Mouse (Mus musculus) intestine, embryonic 16.5 days (tissue): ENCODE results near the gene Klrb1b. TPM values are rescaled to one million over a fixed set of nuclear protein-coding genes. Genes with fewer than 3 reads are reported as not detected.

Source experiments
- ATAC-seq: fragments of 200-750 bp; cut with Nextera tagmentation; 2 replicates; pipeline ENCODE4 v1.8.0; 2017; ENCODE audit warnings: moderate TSS enrichment, moderate library complexity
- H3K27ac ChIP-seq: fragments of 300-500 bp; sonication (generic); 2 replicates; pipeline ENCODE4 v1.5.1; 2014; ENCODE audit warnings: mild to moderate bottlenecking, low read length
- H3K27me3 ChIP-seq: fragments of 300-500 bp; sonication (generic); replicated peaks from 2 replicates; pipeline ENCODE4 v1.6.1; 2014; ENCODE audit warnings: low read length, control low read depth, mixed read lengths; ENCODE audit not compliant: control insufficient read depth, insufficient read depth
- H3K36me3 ChIP-seq: fragments of 300-500 bp; sonication (generic); 2 replicates; pipeline ENCODE4 v1.6.1; 2014; ENCODE audit warnings: low read length, control low read depth; ENCODE audit not compliant: control insufficient read depth, insufficient read depth
- H3K4me1 ChIP-seq: fragments of 300-500 bp; sonication (generic); 2 replicates; pipeline ENCODE4 v1.6.1; 2014; ENCODE audit warnings: low read length, control low read depth, mixed read lengths; ENCODE audit not compliant: control insufficient read depth, insufficient read depth
- H3K4me2 ChIP-seq: fragments of 300-500 bp; sonication (generic); 2 replicates; pipeline ENCODE4 v1.6.1; 2014; ENCODE audit warnings: low read depth, low read length, control low read depth
- H3K4me3 ChIP-seq: fragments of 300-500 bp; sonication (generic); 2 replicates; pipeline ENCODE4 v1.5.1; 2014; ENCODE audit warnings: mild to moderate bottlenecking, low read length
- H3K9ac ChIP-seq: fragments of 300-500 bp; sonication (generic); 2 replicates; pipeline ENCODE4 v1.6.1; 2014; ENCODE audit warnings: low read depth, low read length
- H3K9me3 ChIP-seq: fragments of 300-500 bp; sonication (generic); 2 replicates; pipeline ENCODE4 v1.6.1; 2016; ENCODE audit warnings: low read length, control low read depth; ENCODE audit not compliant: control insufficient read depth
- WGBS: fragments of 180-500 bp; shearing (Covaris S2); extraction: QIAGEN DNeasy Blood & Tissue Kit; methylation state at CpG from one replicate; pipeline ENCODE4 v1.1.7; 2014; 5-methylcytosine and 5-hydroxymethylcytosine counted together
- polyA plus RNA-seq: library from polyadenylated mRNA; unstranded; fragments of >200 nt; fragmentation: Nextera tagmentation; extraction: Ambion mirVana; gene quantifications from 2 replicates; pipeline ENCODE4 v1.2.1, GENCODE M21; 2015

Gene Klrb1b
- 1.1 and 1.4 TPM in 2 replicates for polyA plus RNA-seq

DNA sequence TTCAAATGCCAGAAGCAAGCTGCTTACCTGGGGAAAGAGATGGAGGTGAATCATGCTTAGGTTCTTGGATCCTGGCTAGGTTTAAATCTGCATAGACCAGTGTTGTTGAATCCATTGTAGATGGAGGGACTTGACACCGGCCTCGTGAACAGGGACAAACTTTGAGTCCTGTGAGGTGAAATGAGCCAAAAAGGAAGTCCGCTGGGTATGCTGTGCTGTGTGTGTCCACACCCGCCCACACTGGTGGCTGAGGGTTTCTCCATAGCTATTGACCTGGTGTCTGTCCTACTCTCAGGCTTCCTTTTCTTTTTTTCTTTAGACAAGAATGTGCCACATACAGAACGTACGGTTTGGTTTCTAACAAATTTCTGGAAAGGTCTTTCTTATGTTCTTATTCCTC, at the start of gene Klrb1b, which contains the start of gene Gm44511:
TSS of gene Klrb1b (minus strand) at position 200 of the 400 bp plus-strand sequence.
TSS of gene Gm44511 (minus strand) at position 184 of the 400 bp plus-strand sequence.
- no peaks in the 10 kb centered on the region for H3K4me1 ChIP-seq
- H3K36me3 ChIP-seq: no peaks in the 10 kb centered on the region
- H3K4me2 ChIP-seq: no peak within 1 kb of the TSS
- H3K9me3 ChIP-seq: no peaks in the 10 kb centered on the region
- H3K27ac ChIP-seq: no peak within 1 kb of the TSS
- 86% methylated on average over 6 of the region's 6 CpGs for WGBS
- no peak within 1 kb of the TSS for H3K4me3 ChIP-seq
- ATAC-seq: no peak
- H3K9ac ChIP-seq: no peak within 1 kb of the TSS
- no peaks in the 10 kb centered on the region for H3K27me3 ChIP-seq

DNA sequence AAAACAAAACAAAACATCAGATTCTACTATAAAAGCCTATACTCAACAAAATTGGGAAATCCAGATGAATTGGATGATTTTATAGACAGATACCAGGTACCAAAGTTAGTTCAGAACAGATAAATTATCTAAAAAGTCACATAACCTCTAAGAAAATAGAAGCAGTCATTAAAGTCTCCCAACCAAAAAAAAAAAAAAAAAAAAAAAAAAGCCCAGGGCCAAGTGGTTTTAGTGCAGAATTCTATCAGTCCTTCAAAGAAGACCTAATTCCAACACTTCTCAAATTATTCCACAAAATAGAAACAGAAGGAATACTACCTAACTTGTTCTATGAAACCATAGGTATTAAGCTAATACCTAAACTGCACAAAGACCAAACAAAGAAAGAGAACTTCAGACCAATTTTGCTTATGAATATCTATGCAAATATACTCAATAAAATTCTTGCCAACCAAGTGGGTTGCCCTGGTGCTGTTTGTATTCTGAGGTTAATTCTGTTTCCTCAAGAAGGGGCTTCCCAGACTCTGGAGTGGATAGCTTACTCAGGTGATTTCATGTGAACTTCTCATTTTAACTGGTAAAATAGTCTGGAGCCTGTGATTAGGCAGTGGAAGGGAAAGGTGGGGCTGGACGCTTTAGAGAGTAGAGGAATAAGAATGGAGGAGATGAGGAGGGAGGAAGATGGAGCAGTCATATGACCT, 45.9 kb upstream of the Klrb1b start:
- Histone ChIP-seq H3K27ac (no peak overlapping the region), H3K4me1 (no peaks in the 10 kb centered on the region), H3K27me3 (no peaks in the 10 kb centered on the region), H3K9ac (no peak overlapping the region), H3K9me3 (no peaks in the 10 kb centered on the region), H3K4me3 (no peak overlapping the region), H3K36me3 (no peaks in the 10 kb centered on the region), H3K4me2 (no peak overlapping the region)
- 89% methylated on average over 1 of the region's 1 CpGs for WGBS
- ATAC-seq: no peak

DNA sequence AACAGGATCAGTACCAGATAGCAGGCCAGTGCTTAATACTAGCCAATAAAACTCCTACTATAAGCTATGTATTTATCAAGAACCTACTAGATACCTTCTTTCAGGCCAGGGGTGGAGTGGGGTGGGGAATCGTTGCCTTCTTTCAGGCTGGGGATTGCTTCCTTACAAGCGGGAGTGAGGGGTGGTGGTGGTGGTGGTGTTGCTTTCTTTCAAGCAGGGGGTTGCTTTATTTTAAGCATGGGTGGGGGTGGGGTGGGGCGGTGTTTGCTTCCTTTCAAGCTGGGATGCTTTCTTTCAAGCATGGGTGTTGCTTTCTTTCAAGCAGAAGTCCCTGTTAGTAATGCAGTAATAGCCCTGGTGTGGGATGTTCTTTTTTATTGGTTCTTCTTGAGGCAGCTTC, 42.7 kb upstream of the Klrb1b start:
- H3K9ac ChIP-seq: no peak overlapping the region
- WGBS: 47% methylated on average over 3 of the region's 3 CpGs
- no peaks in the 10 kb centered on the region for H3K36me3 ChIP-seq
- no peak overlapping the region for H3K27ac ChIP-seq
- no peaks in the 10 kb centered on the region for H3K9me3 ChIP-seq
- no peak overlapping the region for H3K4me3 ChIP-seq
- no peaks in the 10 kb centered on the region for H3K4me1 ChIP-seq
- no peaks in the 10 kb centered on the region for H3K27me3 ChIP-seq
- no peak for ATAC-seq
- H3K4me2 ChIP-seq: no peak overlapping the region

DNA sequence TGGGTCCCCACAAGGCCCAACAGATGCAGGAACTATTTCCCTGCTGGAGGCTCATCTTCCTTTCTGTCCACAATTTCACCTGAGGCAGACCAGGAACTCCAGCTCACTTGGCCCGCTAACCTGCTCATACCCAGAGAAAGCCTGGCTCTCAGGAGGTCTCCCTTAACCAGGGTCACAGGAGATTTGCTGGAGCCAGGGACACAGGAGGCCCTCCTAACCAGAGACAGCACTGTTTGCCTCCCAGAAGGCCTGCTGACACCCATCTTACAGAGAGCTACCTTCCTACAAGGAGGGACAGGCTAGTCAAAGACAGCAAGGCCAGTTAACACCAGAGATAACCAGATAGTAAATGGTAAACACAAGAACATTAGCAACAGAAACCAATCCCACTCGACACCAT, 31.8 kb upstream of the Klrb1b start:
- H3K9ac ChIP-seq: no peak overlapping the region
- no peaks in the 10 kb centered on the region for H3K4me1 ChIP-seq
- H3K4me2 ChIP-seq: no peak overlapping the region
- 93% methylated on average over 2 of the region's 2 CpGs for WGBS
- no peaks in the 10 kb centered on the region for H3K36me3 ChIP-seq
- ATAC-seq: no peak
- H3K27me3 ChIP-seq: no peaks in the 10 kb centered on the region
- no peak overlapping the region for H3K27ac ChIP-seq
- no peak overlapping the region for H3K4me3 ChIP-seq
- H3K9me3 ChIP-seq: no peaks in the 10 kb centered on the region

DNA sequence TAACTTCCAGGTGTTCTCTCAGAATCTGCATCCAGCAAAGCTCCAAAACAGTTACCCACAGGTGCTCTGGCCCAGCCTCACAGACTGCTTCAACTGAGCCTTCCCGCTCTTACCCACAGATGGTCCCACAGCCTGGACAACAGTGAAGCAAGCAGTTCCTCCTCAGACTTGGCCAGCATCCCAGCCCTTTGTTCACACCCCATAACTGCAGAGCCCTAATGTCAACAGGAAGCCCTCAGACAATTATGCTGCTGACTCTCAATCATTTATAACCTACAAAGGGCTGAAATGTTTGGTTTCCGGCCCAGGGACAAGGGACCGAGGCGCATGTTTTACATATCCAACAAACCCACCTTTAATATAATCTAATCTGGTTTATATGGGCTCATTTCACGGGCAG, 30.1 kb upstream of the Klrb1b start:
- H3K4me2 ChIP-seq: no peak overlapping the region
- no peak overlapping the region for H3K27ac ChIP-seq
- no peak overlapping the region for H3K9ac ChIP-seq
- 48% methylated on average over 5 of the region's 5 CpGs for WGBS
- H3K27me3 ChIP-seq: no peaks in the 10 kb centered on the region
- peak; percentile 78 for ATAC-seq
- no peaks in the 10 kb centered on the region for H3K36me3 ChIP-seq
- no peaks in the 10 kb centered on the region for H3K4me1 ChIP-seq
- no peak overlapping the region for H3K4me3 ChIP-seq
- H3K9me3 ChIP-seq: no peaks in the 10 kb centered on the region

DNA sequence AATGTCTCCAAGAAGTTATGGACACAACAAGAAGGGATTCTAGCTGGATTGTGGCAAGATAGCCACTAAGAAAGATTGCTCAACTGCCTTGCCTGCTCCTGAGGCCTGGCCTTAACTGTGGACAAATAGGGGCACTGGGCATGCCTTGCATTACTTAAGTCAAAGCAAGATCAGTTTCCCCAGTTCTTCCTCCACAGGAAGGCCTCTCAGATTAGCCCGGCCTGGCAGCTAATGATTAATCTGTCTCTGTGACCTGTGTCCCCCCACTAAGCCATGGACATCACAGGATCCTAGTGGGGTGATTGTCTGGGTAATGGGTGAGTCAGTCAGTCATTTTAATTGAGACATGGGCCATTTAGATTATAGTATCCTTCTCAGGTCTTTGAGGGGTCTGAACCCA, 29.3 kb upstream of the Klrb1b start:
- H3K36me3 ChIP-seq: no peaks in the 10 kb centered on the region
- no peaks in the 10 kb centered on the region for H3K4me1 ChIP-seq
- H3K27me3 ChIP-seq: no peaks in the 10 kb centered on the region
- peak; percentile 43 for ATAC-seq
- WGBS: 69% methylated on average over 1 of the region's 1 CpGs
- no peak overlapping the region for H3K9ac ChIP-seq
- no peak overlapping the region for H3K4me2 ChIP-seq
- no peak overlapping the region for H3K4me3 ChIP-seq
- H3K27ac ChIP-seq: peak overlapping the region; percentile 68; the same call in 1 of the 2 replicates
- H3K9me3 ChIP-seq: no peaks in the 10 kb centered on the region

DNA sequence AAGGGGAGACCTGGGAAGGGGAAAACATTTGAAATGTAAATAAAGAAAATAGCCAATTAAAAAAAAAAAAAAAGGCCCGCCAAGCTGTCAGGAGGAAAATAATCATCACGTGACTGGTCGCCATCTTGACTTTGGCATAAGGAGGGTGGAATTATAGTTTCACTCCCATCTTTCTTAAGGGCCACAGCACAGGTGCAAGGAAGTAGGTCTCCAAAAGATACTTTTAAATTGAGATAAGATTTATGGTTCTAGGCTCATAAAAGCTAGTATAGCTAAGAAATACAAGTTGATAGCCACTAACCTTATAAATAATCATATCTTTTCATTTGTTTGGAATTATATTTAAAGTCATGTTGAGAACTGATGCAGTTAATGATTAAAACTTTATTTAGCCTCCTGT, 28.8 kb upstream of the Klrb1b start:
- ATAC-seq: peak; percentile 61; the same call in 1 of the 2 replicates
- no peaks in the 10 kb centered on the region for H3K27me3 ChIP-seq
- H3K9ac ChIP-seq: no peak overlapping the region
- H3K4me3 ChIP-seq: no peak overlapping the region
- H3K4me2 ChIP-seq: no peak overlapping the region
- WGBS: 74% methylated on average over 3 of the region's 3 CpGs
- no peaks in the 10 kb centered on the region for H3K9me3 ChIP-seq
- no peak overlapping the region for H3K27ac ChIP-seq
- no peaks in the 10 kb centered on the region for H3K4me1 ChIP-seq
- no peaks in the 10 kb centered on the region for H3K36me3 ChIP-seq

DNA sequence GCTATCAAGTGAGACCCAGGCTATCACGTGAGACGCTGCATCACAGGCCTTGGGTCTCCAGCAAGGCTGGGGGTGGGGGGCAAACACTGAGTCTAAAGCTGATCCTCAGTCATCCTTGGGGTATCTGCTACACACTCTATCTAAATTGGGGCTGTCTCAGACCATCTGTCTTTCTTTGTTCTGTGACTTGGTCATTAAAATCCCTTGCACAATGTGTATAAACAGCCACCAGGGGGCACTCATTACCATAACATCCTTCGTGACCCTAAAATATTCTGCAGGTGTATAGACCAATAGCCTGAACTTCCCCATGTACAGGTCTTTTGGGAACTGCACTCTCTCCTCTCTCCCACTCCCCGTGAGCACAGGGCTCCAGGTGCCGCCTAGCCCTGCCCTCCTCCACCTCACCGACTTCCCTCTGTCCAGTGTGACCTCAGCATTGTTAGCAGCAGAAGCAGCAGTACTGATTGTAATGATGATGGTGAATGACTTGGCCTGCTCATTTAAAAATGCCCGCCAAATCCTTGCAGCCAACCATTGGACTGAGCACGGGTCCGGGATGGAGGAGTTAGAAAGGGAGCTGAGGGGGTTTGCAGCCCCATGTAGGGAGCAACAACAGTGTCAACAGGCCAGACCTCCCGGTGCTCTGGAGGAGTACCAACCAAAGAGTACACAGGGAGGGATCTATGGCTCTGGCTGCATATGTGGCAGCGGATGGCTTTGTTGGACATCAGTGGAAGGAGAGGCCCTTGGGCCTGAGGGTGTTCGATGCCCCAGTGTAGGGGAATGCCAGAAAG, 28.1 kb upstream of the Klrb1b start:
- Histone ChIP-seq H3K27me3 (no peaks in the 10 kb centered on the region), H3K36me3 (no peaks in the 10 kb centered on the region), H3K4me3 (no peak overlapping the region), H3K9me3 (no peaks in the 10 kb centered on the region), H3K4me1 (no peaks in the 10 kb centered on the region), H3K9ac (no peak overlapping the region), H3K4me2 (no peak overlapping the region), H3K27ac (no peak overlapping the region)
- peak; percentile 43 for ATAC-seq
- WGBS: 54% methylated on average over 12 of the region's 12 CpGs

DNA sequence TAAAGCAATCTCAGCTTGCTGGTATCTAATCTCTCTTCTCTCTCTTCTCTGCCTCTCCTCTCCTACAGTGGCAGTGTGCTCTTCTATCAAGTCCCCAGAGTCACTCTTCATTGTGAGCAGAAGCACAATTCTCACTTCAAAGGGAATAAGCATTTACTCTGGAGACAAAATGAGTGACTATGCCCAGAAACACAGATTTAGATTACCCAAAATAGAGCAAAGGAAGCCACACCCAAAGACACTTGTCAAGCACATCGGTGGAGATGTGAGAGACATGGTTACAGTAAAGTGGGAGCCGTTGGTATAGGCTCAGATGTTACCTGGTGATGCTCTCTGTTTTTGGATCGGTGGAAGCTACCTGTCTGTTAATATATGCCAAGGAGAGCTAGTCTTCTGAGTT, 26.6 kb upstream of the Klrb1b start:
- no peak overlapping the region for H3K27ac ChIP-seq
- WGBS: 74% methylated on average over 3 of the region's 3 CpGs
- H3K36me3 ChIP-seq: no peaks in the 10 kb centered on the region
- no peak for ATAC-seq
- no peaks in the 10 kb centered on the region for H3K27me3 ChIP-seq
- no peaks in the 10 kb centered on the region for H3K4me1 ChIP-seq
- no peak overlapping the region for H3K9ac ChIP-seq
- no peaks in the 10 kb centered on the region for H3K9me3 ChIP-seq
- H3K4me3 ChIP-seq: no peak overlapping the region
- no peak overlapping the region for H3K4me2 ChIP-seq
